Mouse (Mus musculus): ENCODE measurements around the gene Zbtb44. TPM values are rescaled to one million over a fixed set of nuclear protein-coding genes. Genes with fewer than 3 reads are reported as not detected.

Zbtb44 gene
- 10 to 100 TPM; 59.8 to 63.2 TPM for total RNA-seq (2023)

DNA sequence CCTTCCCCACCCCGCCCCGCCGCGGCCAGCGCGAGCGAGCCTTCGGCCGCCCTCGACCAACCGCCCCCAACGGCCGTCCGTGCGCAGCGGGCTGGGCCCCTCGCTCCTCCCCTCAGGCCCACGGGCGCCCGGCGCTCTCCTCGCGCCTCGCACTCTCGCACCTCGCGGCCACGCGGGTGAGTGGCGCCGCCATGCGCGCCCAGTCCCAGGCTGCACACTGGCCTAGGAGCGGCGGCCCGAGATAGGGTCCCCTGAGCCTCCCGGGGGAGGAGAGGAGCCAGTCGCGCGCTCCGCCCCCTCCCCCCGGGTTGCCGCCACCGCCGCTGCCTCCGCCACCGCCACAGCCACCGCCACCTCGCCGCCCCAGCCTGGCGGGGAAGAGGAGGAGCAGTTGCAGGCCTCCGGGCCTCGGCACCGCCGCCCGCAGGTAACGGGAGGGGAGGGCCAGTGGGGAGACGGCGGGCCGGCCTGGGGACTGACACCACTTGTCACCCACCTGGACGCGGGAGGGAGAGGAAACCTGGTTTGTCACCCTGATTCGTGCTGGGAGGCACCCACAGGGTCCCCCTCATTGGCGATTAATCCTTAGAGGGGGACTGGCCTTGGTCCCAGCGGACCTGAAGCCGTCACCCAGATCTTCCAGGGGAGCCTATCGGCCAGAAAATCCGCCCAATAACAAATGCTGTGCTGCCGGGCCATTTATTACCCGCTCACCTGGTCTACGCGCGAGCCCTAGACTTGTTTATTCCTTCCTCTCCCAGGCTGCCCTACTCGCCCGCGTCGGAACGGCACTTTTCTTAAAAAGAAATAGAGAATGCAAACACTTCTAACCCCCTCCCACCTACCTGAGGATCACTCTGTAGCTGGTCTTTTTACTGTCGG lies at the start of gene Zbtb44:
Gene Zbtb44 (plus strand): TSS at position 113 of the 882 bp plus-strand sequence.

Other genes with a start within 250 kb of the Zbtb44 start
- not detected for gene Adamts15, start 108.2 kb upstream of the Zbtb44 start, total RNA-seq (2023)
- gene Adamts8, start 88.1 kb upstream of the Zbtb44 start, total RNA-seq (2023), result not detected
- 10 to 100 TPM; 14.1 to 18.5 TPM for gene St14, start 101.2 kb downstream of the Zbtb44 start, total RNA-seq (2023)
- 10 to 100 TPM; 48.3 to 55.4 TPM for gene Aplp2, start 181.2 kb downstream of the Zbtb44 start, total RNA-seq (2023)
- gene Prdm10, start 249.9 kb downstream of the Zbtb44 start, total RNA-seq (2023), result 10 to 100 TPM; 19.1 to 19.6 TPM